Mouse (Mus musculus) forebrain, embryonic 15.5 days (tissue): ENCODE measurements around the gene Izumo2. TPM values are rescaled to one million over a fixed set of nuclear protein-coding genes. Genes with fewer than 3 reads are reported as not detected.

Experiments used
- ATAC-seq: fragments of 200-750 bp; cut with Nextera tagmentation; replicated peaks from 2 replicates; pipeline ENCODE4 v1.8.0; 2017; ENCODE audit warnings: mild to moderate bottlenecking, moderate TSS enrichment, moderate library complexity
- H3K27ac ChIP-seq: fragments of 300-500 bp; sonication (generic); replicated peaks from 2 replicates; pipeline ENCODE4 v1.5.1; 2015; ENCODE audit warnings: mild to moderate bottlenecking, inconsistent platforms
- H3K27me3 ChIP-seq: fragments of 300-500 bp; sonication (generic); 2 replicates; pipeline ENCODE4 v1.6.1; 2015; ENCODE audit warnings: inconsistent platforms
- H3K36me3 ChIP-seq: fragments of 300-500 bp; sonication (generic); 2 replicates; pipeline ENCODE4 v1.6.1; 2015; ENCODE audit warnings: mild to moderate bottlenecking, inconsistent platforms
- H3K4me1 ChIP-seq: fragments of 300-500 bp; sonication (generic); 2 replicates; pipeline ENCODE4 v1.6.1; 2015; ENCODE audit warnings: inconsistent platforms
- H3K4me2 ChIP-seq: fragments of 300-500 bp; sonication (generic); replicated peaks from 2 replicates; pipeline ENCODE4 v1.6.1; 2015; ENCODE audit warnings: mild to moderate bottlenecking, inconsistent platforms
- H3K4me3 ChIP-seq: fragments of 300-500 bp; sonication (generic); 2 replicates; pipeline ENCODE4 v1.5.1; 2015; ENCODE audit warnings: mild to moderate bottlenecking, inconsistent platforms
- H3K9ac ChIP-seq: fragments of 300-500 bp; sonication (generic); replicated peaks from 2 replicates; pipeline ENCODE4 v1.6.1; 2015; ENCODE audit warnings: mild to moderate bottlenecking, inconsistent platforms
- H3K9me3 ChIP-seq: fragments of 300-500 bp; sonication (generic); 2 replicates; pipeline ENCODE4 v1.6.1; 2016; ENCODE audit warnings: inconsistent platforms
- WGBS: fragments of 180-500 bp; shearing (Covaris S2); methylation state at CpG from one replicate; pipeline ENCODE4 v1.1.7; 2015; ENCODE audit warnings: mixed read lengths; 5-methylcytosine and 5-hydroxymethylcytosine counted together
- polyA plus RNA-seq: library from polyadenylated mRNA; unstranded; fragments of >200 nt; fragmentation: Nextera tagmentation; extraction: Ambion mirVana; gene quantifications from 2 replicates; pipeline ENCODE4 v1.2.1, GENCODE M21; 2015

Izumo2 gene
- polyA plus RNA-seq, 1 experiment from 2014 or later = not detected

DNA sequence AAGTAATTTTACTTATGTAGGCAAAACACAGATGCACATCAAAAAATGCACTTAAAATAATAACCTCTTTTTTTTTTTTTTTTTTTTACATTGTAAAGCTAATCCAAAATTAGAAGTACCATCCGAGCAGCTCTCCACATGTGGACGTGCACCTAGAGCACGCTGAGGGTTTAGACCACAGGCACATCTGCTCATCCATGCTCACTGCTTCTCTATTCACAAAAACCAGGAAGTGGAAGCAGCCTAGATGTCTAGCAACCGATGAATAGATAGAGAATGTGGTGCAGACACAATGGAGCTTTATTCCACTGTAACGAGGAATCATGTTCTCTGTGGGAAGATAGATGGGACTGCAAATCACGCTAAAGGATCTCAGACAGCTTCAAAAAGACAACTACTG, 33.4 kb upstream of the Izumo2 start:
- 47% methylated on average over 6 of the region's 6 CpGs for WGBS
- Histone ChIP-seq H3K9me3 (no peaks in the 10 kb centered on the region), H3K27ac (no peak overlapping the region), H3K4me3 (no peak overlapping the region), H3K4me2 (no peak overlapping the region), H3K27me3 (no peaks in the 10 kb centered on the region), H3K9ac (no peak overlapping the region), H3K4me1 (peaks cover 12% of the 10 kb centered on the region), H3K36me3 (no peaks in the 10 kb centered on the region)
- ATAC-seq = no peak

DNA sequence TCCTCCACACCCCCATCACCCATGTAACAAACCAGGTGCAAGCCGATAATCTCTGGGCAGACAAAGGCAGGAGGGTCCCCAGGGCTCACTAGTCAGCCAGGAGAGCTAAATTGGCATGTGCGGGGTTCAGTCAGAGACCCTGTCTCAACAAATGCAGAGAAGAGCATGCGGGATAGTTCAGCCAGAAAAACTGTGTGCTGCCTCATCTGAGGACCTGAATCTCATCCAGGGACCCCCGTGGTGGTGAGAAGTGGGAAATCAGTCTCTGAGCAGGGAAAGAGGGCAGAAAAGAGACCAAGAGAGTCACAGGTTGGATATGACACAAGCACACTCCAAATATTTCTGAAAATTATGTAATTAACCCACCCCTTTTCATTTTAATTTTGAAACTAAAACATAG, 32.4 kb upstream of the Izumo2 start:
- peaks cover 4% of the 10 kb centered on the region for H3K4me1 ChIP-seq
- H3K36me3 ChIP-seq = no peaks in the 10 kb centered on the region
- no peak overlapping the region for H3K4me2 ChIP-seq
- no peak for ATAC-seq
- no peaks in the 10 kb centered on the region for H3K27me3 ChIP-seq
- 38% methylated on average over 4 of the region's 4 CpGs for WGBS
- no peak overlapping the region for H3K4me3 ChIP-seq
- no peaks in the 10 kb centered on the region for H3K9me3 ChIP-seq
- H3K27ac ChIP-seq = no peak overlapping the region
- H3K9ac ChIP-seq = no peak overlapping the region

DNA sequence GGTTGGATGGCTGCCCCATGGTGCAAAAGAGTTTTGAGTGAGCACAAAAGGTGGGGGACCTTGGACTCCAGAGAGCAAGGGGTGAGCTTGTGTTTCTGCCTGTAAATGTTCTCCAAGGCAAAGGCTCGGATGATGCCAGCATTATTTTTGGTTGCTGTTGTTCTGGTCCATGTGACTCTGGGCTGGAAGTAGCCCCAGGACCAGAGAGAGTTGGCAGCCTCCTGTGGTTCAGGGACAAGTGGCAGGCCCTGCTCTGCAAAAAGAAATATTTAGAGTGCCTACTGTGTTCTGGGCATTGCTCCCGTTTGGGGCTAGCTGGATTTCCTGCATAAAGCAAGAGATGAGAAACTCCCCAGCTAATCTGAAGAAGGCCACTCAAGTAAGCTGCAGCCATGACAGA, 31.9 kb upstream of the Izumo2 start:
- Histone ChIP-seq H3K4me2 (no peak overlapping the region), H3K36me3 (no peaks in the 10 kb centered on the region), H3K27ac (no peak overlapping the region), H3K4me3 (no peak overlapping the region), H3K4me1 (no peaks in the 10 kb centered on the region; the same call in 1 of the 2 replicates), H3K9ac (no peak overlapping the region), H3K27me3 (no peaks in the 10 kb centered on the region), H3K9me3 (no peaks in the 10 kb centered on the region)
- no peak for ATAC-seq
- WGBS = 41% methylated on average over 2 of the region's 2 CpGs

DNA sequence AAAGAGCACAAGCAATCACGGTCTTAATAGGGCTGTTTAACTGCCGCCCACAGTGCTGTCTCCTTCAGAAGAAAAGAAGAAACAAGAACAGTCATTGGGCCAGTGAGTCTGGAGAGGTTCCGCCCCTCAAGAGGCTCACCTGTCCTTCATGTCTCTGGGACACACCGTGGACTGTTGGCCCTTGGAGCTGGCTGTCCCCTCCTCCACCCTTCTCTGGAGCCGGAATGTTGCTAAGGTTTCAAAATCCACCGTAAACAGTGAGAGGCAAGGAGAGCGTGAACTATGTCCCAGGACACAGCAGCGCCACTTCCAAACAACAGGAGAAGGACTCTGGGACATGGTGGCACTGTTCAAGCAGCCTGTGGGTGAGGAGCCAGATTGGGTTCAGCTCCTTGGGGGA, 24.9 kb upstream of the Izumo2 start:
- no peaks in the 10 kb centered on the region for H3K27me3 ChIP-seq
- no peaks in the 10 kb centered on the region for H3K36me3 ChIP-seq
- ATAC-seq = no peak
- no peaks in the 10 kb centered on the region for H3K9me3 ChIP-seq
- peaks cover 15% of the 10 kb centered on the region for H3K4me1 ChIP-seq
- H3K27ac ChIP-seq = no peak overlapping the region
- no peak overlapping the region for H3K4me3 ChIP-seq
- no peak overlapping the region for H3K9ac ChIP-seq
- H3K4me2 ChIP-seq = no peak overlapping the region
- 81% methylated on average over 8 of the region's 8 CpGs for WGBS

DNA sequence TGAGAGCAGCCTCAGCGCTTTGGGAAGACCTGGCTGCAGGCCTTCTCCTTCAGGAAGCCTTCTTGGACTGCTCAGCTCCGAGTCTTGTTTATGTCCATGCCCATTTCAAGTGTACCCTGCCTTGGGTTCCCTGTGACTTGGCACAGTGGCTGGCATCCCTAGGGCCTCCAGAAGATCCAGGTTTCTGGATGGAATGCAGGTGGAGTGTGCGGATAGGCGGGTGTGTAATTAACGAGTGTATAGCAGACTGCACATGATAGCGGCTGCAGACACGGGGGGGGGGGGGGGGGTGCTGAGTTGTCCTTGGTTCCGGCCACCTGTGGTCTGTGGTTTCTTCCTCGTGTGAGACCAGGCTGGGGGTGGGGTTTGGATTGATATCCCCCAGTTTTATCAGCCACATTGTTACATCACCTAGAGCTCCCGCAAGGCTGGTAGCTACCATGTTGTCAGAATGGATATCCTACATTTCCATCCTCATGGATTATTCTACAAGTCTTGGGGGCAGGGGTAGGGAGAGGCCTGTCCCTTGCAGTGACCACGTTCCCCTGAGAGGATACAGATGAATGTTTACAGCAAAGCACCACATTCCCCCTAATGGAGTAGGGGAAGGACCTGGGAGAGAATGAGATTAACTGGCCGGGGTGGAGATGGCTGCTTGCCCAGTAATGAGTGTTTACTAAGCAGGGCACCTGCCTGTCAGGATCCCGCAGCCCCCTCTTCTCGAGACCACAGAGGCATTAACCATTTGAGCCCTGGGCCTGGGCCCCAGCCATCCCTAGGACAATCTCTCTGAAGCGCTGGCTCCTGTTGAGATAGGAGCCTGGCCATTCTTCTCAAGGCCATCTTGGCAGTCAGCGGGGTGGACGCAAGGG, 22.8 kb upstream of the Izumo2 start:
- no peak overlapping the region for H3K4me2 ChIP-seq
- no peak overlapping the region for H3K27ac ChIP-seq
- no peaks in the 10 kb centered on the region for H3K9me3 ChIP-seq
- H3K36me3 ChIP-seq = no peaks in the 10 kb centered on the region
- no peak overlapping the region for H3K9ac ChIP-seq
- 37% methylated on average over 17 of the region's 17 CpGs for WGBS
- peak; percentile 57; the same call in 1 of the 2 replicates for ATAC-seq
- peaks cover 15% of the 10 kb centered on the region for H3K4me1 ChIP-seq
- no peaks in the 10 kb centered on the region for H3K27me3 ChIP-seq
- no peak overlapping the region for H3K4me3 ChIP-seq

DNA sequence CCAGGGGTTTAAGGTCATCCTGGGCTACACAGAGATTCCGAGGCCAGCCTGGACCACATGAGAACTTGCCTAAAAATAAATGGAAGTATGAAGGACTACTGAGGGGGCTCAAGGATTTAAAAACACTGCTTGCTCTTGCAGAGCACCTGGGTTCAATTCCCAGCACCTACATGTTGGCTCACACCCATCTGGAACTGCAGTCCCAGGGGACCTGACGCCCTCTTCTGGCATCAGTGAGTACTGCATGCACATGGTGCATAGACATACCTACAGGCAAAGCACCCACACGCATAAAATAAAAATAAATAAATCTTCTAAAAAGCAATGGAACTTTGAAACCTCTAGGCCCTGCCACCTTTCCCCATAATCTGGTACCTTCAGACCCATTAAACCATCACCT, 19.7 kb upstream of the Izumo2 start:
- Histone ChIP-seq H3K27me3 (no peaks in the 10 kb centered on the region), H3K9ac (no peak overlapping the region), H3K9me3 (no peaks in the 10 kb centered on the region), H3K4me1 (peaks cover 15% of the 10 kb centered on the region), H3K4me2 (no peak overlapping the region), H3K36me3 (no peaks in the 10 kb centered on the region), H3K27ac (no peak overlapping the region), H3K4me3 (no peak overlapping the region)
- ATAC-seq = no peak
- 73% methylated on average over 3 of the region's 3 CpGs for whole genome bisulfite sequencing

DNA sequence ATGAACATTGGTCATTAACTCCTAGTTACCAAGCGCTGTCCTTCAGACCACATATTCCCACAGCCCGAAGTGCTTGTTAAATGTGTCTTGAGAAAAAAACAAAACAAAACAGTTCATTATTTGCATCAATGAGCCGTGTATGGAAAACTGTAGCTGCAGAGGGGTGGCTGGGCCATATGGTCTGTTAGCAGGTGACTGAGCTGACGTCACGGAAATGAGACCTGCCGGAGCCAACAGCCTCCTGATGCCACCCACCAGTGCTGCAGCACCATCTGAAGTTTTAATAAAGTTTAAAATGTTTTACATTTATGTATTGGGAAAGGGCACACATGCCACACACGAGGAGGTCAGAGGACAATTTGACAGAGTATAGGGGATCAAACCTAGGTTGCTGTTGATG, 19.2 kb upstream of the Izumo2 start:
- H3K4me1 ChIP-seq = peaks cover 15% of the 10 kb centered on the region
- WGBS = 81% methylated on average over 7 of the region's 7 CpGs
- H3K36me3 ChIP-seq = no peaks in the 10 kb centered on the region
- no peak overlapping the region for H3K4me2 ChIP-seq
- H3K4me3 ChIP-seq = no peak overlapping the region
- no peak overlapping the region for H3K9ac ChIP-seq
- no peaks in the 10 kb centered on the region for H3K27me3 ChIP-seq
- no peaks in the 10 kb centered on the region for H3K9me3 ChIP-seq
- no peak overlapping the region for H3K27ac ChIP-seq
- ATAC-seq = no peak

DNA sequence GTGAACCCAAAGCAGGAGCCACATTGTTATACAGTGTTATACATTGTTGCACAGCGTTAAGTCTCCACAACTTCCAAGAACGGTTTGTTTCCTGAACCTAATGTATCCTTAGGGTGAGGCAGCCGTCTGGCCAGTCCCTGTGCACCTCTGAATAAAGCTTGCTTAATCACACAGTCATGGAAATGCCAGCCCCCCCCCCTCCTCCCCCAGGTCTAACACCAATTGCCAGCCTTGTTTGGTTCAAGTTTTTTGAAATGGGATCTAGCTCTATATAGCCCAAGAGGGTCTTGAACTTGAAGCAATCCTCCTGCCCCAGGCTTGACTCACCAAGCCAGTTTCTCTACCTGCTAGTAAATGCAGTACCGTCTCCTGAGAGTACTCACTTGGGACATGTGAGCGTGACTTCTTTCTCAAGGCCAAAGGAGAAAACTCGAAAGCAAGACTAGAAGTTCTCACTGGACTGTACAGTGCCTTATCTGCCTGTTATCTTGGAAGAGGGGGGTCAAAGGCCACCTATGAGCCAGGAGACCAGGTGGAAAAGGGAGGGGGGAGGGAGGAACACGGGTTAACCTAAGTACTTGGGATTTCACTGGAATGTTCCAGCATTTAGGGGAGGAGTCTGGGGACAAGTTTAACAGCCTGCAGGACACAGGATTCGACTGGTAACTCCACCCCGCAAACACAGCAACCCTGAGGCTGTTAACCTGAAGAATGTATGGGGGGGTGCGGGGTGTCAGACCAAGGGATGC, 14.9 kb upstream of the Izumo2 start:
- Histone ChIP-seq H3K9me3 (no peaks in the 10 kb centered on the region), H3K9ac (no peak overlapping the region), H3K27ac (no peak overlapping the region), H3K36me3 (no peaks in the 10 kb centered on the region), H3K4me3 (no peak overlapping the region), H3K27me3 (no peaks in the 10 kb centered on the region), H3K4me2 (no peak overlapping the region), H3K4me1 (peaks cover 12% of the 10 kb centered on the region; the same call in 1 of the 2 replicates)
- WGBS = 82% methylated on average over 10 of the region's 10 CpGs
- no peak for ATAC-seq

DNA sequence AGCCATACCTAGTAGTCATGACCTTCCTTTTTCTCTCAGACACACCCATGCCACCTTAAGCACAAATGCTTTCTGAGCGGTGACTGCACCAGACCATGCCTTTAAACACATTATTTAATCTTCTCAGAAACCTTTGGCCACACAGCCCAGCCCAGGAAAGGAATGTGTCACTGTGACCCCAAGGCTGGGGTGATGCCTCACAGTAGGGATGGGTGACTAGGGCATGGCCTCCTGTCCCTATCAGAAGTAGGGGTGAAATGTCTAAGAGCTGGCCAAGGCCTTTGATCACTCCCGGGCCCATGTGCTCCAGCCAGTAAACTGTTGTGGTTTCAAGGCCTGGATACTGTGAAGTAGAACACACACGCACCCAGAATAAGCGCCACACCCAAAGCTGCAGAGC, 13.3 kb upstream of the Izumo2 start:
- Histone ChIP-seq H3K36me3 (no peaks in the 10 kb centered on the region), H3K27ac (no peak overlapping the region), H3K9me3 (no peaks in the 10 kb centered on the region), H3K4me3 (no peak overlapping the region), H3K27me3 (no peaks in the 10 kb centered on the region), H3K9ac (no peak overlapping the region), H3K4me2 (no peak overlapping the region), H3K4me1 (peaks cover 12% of the 10 kb centered on the region; the same call in 1 of the 2 replicates)
- ATAC-seq = no peak
- WGBS = 90% methylated on average over 4 of the region's 4 CpGs

DNA sequence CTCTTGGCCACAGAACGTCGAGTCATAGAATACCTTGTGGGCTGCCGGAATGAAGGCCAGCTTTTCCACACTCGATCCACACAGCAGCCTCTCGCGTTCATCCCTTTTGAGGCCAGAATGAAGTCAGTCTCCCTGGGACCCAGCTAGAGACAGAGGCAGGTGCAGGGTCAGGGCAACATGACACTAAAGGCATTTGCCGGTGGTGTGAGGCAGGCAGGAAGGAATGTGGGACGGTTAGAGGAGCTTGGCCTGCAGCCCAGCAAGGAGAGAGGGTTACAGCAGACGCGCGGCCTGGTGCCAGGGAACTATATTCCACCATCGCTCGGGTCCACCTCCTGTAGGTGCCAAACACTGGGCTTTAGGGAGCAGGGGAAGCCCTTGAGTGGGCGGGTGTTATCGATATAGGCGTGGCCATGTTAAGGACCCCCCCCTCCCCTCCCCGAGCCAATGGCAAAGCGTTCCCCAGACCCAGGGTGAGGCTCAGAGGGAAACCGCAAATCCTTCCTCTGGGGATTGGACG, 11.3 kb upstream of the Izumo2 start:
- no peaks in the 10 kb centered on the region for H3K36me3 ChIP-seq
- ATAC-seq = no peak
- H3K27ac ChIP-seq = no peak overlapping the region
- H3K4me2 ChIP-seq = 0 out of 2 replicates have a peak overlapping the region, but pooled peaks have one; percentile 10
- H3K27me3 ChIP-seq = no peaks in the 10 kb centered on the region
- H3K9ac ChIP-seq = no peak overlapping the region
- H3K4me1 ChIP-seq = peaks cover 12% of the 10 kb centered on the region; the same call in 1 of the 2 replicates
- WGBS = 11% methylated on average over 20 of the region's 20 CpGs
- H3K4me3 ChIP-seq = no peak overlapping the region
- no peaks in the 10 kb centered on the region for H3K9me3 ChIP-seq

DNA sequence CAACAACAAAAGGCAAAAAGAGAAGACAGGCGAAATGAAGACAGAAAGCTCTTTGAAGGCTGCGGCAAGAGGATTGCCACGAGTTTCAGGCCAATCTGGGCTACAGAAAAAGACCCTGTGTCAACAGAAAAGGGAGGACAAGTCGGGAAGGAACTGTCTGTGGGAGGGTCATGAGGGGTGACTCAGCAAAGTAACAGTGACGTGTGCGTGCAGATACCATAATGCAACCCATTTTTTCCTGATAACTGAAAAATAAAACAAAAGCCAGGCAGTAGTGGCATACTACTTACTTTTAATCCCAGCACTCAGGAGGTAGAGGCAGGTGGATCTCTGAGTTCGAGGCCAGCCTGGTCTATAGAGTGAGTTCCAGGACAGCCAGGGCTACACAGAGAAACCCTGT, 10.6 kb upstream of the Izumo2 start:
- Histone ChIP-seq H3K9ac (no peak overlapping the region), H3K36me3 (no peaks in the 10 kb centered on the region), H3K4me3 (no peak overlapping the region), H3K4me1 (peaks cover 12% of the 10 kb centered on the region; the same call in 1 of the 2 replicates), H3K27me3 (no peaks in the 10 kb centered on the region), H3K9me3 (no peaks in the 10 kb centered on the region), H3K4me2 (no peak overlapping the region), H3K27ac (no peak overlapping the region)
- WGBS = 69% methylated on average over 7 of the region's 7 CpGs
- ATAC-seq = no peak

DNA sequence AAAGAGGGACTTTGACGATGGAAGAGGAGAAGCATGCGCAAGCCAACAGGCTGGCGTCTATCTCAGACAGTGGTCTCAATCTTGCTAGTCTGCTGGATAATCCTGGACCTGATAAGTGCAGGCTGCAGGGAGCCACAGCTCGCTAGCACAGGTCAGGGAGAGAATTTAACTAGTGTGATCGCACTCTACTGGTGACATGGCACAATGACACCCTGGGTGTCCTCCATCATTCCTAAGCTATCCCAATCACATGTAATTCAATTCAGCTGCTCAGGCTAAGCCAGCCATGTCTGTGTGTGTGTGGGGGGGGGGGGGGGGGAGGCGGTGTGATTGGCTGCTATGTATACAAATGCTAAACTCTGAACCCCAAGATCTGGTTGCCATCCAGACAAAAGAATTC, 6.6 kb upstream of the Izumo2 start:
- 3% methylated on average over 6 of the region's 6 CpGs for WGBS

More for the DNA sequence above, 6.6 kb upstream of the Izumo2 start:
- no peaks in the 10 kb centered on the region for H3K27me3 ChIP-seq
- H3K27ac ChIP-seq = no peak overlapping the region
- no peak overlapping the region for H3K4me3 ChIP-seq
- H3K36me3 ChIP-seq = no peaks in the 10 kb centered on the region
- peak; percentile 64; the same call in 1 of the 2 replicates for ATAC-seq
- H3K4me2 ChIP-seq = no peak overlapping the region
- peaks cover 9% of the 10 kb centered on the region; the same call in 1 of the 2 replicates for H3K4me1 ChIP-seq
- H3K9ac ChIP-seq = no peak overlapping the region
- no peaks in the 10 kb centered on the region for H3K9me3 ChIP-seq
